Mouse (Mus musculus) kidney, postnatal 36 days (tissue): ENCODE measurements around the gene Cym.

ENCODE experiments used
- DNase-seq, 2 experiments: peaks; one replicate each; pipeline ENCODE4 v3.0.0; 2021 to 2022; ENCODE audit warnings: mixed read lengths in 2 of 2

The Cym gene

GRCm38 (mm10) chr3:107223230-107223629, 1.7 kb upstream of the Cym start:
- no peak for DNase-seq

DNA sequence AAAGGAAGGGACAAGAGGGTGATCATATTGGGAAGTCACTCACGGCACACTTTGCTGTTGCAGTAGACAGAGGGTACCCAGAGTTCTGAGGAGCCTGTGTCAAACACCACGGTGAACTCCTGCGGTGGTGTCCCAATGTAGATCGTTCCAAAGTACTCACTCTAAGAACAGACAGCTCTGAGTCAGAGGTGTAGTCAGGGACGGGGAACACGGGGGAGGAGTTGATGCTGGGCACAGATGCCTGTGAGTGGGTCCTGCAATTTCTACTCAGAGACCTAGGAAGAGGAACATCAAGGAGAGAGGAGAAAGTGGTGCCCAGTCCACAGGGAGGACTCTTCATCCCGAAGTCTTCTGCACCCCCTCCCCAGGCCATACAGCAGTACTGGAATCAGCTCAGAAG, 3.0 kb downstream of the Cym start:
- no peak for DNase-seq

GRCm38 (mm10) chr3:107217101-107217480, 4.4 kb downstream of the Cym start:
- no peak for DNase-seq

- no peak for DNase-seq
Measured at GRCm38 (mm10) chr3:107216400-107217100, 5.0 kb downstream of the Cym start.

- no peak for DNase-seq
Measured at GRCm38 (mm10) chr3:107214606-107215005, 6.9 kb downstream of the Cym start.

- no peak for DNase-seq
Measured at GRCm38 (mm10) chr3:107207625-107208253, 13.8 kb downstream of the Cym start.

GRCm38 (mm10) chr3:107206490-107207150, 14.9 kb downstream of the Cym start:
- DNase-seq, result no peak

DNA sequence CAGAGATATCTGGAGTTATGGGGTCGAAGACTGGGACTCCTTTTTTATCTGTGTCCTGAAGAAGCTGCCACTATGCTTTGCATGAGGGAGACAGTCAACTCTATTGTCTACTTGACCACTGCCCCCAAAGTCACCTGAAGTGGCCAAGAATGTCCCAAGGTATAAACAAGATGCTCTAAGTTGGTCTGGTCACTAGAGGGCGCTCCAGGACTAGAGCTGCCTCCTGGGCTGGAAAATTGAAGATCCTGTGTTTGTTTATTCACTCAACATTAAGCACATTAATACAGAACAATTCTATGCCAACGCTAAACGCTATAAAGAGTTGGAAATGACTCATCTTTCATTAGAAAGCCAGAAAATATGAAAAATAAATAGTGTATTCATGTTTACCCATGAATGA, 15.5 kb downstream of the Cym start:
- DNase-seq, result peak; percentile 73 to 90

DNA sequence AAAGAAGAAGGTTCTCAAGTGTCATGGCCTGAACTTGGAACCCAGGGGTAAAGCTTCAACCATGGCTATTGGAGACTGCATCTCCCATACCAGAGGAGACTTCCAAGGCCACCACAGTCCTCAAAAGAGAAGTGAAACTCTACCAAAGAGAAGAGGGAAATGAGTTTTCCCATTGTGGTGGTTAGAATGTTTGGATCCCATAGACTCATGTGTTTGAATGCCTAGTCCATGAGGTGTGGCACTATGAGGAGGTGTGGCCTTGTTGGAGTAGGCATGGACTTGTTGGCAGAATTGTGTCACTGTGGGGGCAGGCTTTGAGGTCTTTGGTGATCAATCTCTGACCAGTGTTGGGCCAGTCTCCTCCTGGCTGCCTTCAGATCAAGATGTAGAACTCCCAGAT, 16.4 kb downstream of the Cym start:
- no peak for DNase-seq

- no peak for DNase-seq
Measured at GRCm38 (mm10) chr3:107204413-107204812, 17.1 kb downstream of the Cym start.

DNA sequence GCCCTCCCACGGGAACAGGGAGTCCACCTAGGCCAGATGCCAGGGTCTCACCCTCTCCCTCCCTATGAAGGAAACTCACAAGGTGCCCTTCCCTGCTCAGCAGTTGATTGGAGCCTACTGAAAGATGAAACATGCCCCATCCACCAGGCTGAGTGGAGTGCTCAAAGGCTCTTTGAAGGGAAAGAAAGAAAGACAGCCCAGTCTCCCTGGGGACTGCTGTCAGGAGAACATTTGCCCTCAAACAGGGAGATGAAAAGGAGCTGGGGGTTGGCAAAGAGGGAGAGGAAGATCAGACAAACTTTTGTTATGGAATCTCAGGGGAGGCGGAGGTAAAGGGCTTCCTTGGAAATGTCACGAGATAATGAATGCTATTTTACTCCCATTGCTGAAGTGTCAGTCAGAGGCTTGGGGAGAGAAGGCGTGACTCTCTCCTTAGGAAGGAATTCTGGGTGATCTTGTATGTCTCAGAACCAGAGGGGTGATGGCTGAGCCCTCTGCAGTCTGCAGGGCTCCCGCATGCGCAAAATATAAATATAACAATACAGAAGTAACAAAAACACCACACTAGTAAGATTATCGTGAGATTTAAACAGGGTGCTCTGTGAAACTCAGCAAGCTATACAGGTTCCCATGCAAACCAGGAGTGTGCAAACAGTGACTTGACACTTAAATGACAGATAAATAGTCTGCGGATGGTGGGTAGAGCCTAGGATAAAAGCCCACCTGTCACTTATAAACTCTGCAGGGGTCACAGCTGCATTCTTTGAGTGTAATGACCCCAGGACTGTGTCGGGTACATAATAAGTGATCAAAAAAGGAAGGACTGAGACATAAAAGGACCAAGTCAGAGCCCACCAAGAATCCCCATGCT, 20.0 kb downstream of the Cym start:
- no peak for DNase-seq

DNA sequence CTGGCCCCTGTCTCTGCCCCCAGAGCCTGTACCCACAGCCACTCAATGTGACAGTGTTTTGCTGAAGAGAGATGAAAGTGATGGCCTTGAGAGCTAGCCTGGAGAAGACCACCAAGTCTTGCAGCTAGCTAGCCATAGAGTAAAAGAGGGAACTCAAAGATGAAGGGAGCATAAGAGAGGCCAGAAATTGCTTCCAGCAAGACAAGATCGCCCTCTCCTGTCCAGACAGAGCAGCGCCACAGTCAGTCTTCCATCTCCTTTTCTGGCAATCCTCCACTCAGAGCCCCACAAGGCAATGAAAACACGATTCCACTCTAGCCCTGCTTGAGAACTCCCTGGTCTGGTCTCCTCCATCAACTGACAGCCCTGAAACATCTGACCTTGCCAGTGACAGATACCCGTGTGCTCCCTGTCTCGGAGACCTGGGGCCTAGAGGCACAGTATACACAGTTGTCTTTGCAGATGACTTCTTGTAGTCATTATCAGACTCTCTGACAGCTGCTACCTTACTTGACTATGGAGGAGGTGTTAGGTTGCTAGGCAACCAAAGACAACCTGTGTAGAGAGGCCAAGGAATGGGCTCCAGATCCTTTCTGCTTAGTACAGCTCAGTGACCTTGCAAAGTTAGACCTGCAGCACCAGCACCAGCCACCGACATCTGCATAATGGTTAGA, 33.2 kb downstream of the Cym start:
- DNase-seq, result peak; percentile 5 to 57

GRCm38 (mm10) chr3:107187022-107187421, 34.5 kb downstream of the Cym start:
- DNase-seq, result no peak

- no peak for DNase-seq
Measured at GRCm38 (mm10) chr3:107185597-107185996, 35.9 kb downstream of the Cym start.

- peak in 1 of 2 experiments; percentile 8 for DNase-seq
Measured at GRCm38 (mm10) chr3:107183178-107183577, 38.4 kb downstream of the Cym start.

DNA sequence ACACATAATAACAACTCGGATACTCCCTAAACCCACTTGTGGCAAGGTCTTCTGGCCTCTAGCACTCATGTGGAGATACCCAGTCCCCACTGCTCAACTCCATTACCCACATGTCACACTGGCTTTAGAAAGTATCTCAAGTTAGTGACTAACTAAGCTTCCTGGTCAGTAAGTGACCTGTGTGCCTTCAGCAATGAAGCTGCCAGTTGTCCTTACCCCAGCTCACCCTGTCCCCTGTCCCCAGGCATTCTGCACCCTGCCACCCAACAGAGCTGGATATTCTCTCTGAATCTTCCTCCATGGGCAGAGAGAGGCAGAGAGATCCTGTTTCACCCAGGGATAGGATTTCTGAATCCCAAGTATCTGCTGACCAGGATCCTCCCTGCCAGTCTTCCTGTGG, 38.8 kb downstream of the Cym start, which contains the start of gene Kcna10:
Kcna10 (plus strand) TSS at position 301 of the 400 bp plus-strand sequence.
- DNase-seq, result no peak

- no peak for DNase-seq
Measured at GRCm38 (mm10) chr3:107180860-107181259, 40.7 kb downstream of the Cym start.

- DNase-seq, result no peak
Measured at GRCm38 (mm10) chr3:107176501-107176900, 45.0 kb downstream of the Cym start.

DNA sequence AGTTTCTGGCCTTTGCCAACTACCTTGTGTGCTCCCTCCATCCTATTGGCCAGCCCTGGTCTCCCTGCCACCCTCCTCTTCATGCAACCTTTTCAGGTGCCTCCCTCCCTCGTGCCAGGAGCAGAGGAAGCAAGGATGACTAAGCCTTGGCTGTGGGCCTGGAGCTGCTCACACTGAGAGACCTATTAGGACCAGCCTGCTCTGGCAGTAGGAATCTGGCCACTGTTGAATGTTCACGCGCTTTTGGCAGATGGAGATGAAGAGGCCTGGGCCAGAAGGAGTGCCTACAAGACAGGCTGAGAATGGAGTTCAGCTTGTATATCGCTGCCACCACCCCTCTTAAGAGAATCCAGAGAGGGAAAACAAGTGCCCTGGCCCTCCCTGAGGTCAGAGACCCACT, 46.0 kb downstream of the Cym start:
- DNase-seq, result no peak

DNA sequence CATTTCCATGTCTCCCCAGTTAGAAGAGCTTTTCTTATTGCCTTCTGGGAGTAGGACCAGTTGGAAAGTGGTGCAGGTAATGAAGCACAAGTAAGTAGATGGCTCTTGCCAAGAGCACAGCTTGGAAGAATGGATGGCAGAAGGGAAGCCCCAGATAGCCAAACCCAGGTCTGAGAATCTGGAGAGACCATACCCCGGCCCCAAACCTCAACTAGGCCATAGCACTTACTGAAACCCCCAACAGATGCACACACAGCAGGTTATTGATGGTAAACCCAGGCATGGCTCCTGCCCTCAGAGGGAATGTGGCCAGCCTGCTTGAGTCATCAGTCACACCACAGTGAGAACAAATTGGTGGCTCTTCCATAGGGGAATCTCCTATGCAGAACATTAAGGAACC, 49.0 kb downstream of the Cym start:
- no peak for DNase-seq

DNA sequence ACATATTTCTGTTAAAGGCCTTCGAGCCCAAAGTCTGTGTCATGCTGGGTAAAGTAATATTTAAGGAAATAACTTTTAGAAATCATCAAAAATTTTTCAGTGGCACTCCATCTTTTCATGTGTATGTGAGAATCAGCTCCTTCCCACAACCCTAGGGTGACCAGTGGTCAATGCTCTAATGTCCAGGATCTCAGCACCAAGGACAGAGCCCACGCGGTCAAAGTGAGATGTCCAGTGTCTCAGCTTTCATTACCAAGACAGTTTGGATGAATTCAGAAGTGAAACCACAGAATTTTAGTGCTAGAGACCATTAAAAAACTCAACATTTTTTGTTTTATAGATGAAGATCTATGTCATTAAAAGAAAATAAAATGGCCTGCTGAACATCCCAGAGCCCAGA, 49.6 kb downstream of the Cym start:
- DNase-seq, result peak in 1 of 2 experiments; percentile 38

- no peak for DNase-seq
Measured at GRCm38 (mm10) chr3:107169552-107169951, 52.0 kb downstream of the Cym start.

DNA sequence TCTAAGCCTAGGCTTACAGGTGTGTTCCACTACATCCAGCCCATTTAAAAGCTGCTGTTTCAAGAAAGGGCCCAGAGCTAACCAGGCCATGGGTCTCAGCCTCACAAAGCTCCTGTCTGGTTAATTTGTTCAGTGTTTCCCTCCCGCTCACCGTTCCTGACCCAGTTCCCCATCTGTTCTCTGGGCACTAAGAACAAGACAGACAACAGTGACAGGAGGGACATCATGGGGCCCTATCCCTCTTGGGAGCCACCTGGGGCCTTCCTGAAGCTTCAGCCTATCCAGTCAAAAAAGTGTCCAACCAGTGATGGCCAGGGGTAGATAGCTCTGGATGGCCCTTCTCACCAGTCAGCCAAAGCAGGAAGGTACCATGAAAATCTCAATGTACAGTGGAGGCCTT, 58.8 kb downstream of the Cym start:
- no peak for DNase-seq
